Mouse (Mus musculus) limb, embryonic 12.5 days (tissue): ENCODE measurements at regions not wholly inside any gene's neighbourhood (a gene's known extent, or its start where the extent isn't known, plus 50 kb on each side); places are given as distances from the start of the nearest gene placed in this dataset. TPM values are rescaled to one million over a fixed set of nuclear protein-coding genes. Genes with fewer than 3 reads are reported as not detected.
A peak's percentile ranks its signal among the peaks of the same experiment; 100 is the strongest.

Experiments used
- ATAC-seq: fragments of 200-750 bp; cut with Nextera tagmentation; 2 replicates; pipeline ENCODE4 v1.8.0; 2017; ENCODE audit warnings: low read depth, moderate TSS enrichment; ENCODE audit not compliant: insufficient number of reproducible peaks, insufficient read depth, low FRiP score, low TSS enrichment
- H3K27ac ChIP-seq: fragments of 300-500 bp; sonication (generic); 2 replicates; pipeline ENCODE4 v1.5.1; 2016; ENCODE audit warnings: mild to moderate bottlenecking, moderate library complexity
- H3K27me3 ChIP-seq: fragments of 300-500 bp; sonication (generic); 2 replicates; pipeline ENCODE4 v1.6.1; 2016; ENCODE audit warnings: mild to moderate bottlenecking, moderate library complexity
- H3K36me3 ChIP-seq: fragments of 300-500 bp; sonication (generic); 2 replicates; pipeline ENCODE4 v1.6.1; 2016; ENCODE audit warnings: mild to moderate bottlenecking, moderate library complexity
- H3K4me1 ChIP-seq: fragments of 300-500 bp; sonication (generic); replicated peaks from 2 replicates; pipeline ENCODE4 v1.6.1; 2016
- H3K4me2 ChIP-seq: fragments of 300-500 bp; sonication (generic); 2 replicates; pipeline ENCODE4 v1.6.1; 2016; ENCODE audit warnings: mild to moderate bottlenecking, moderate library complexity
- H3K4me3 ChIP-seq: fragments of 300-500 bp; sonication (generic); replicated peaks from 2 replicates; pipeline ENCODE4 v1.5.1; 2016; ENCODE audit warnings: mild to moderate bottlenecking
- H3K9ac ChIP-seq: fragments of 300-500 bp; sonication (generic); replicated peaks from 2 replicates; pipeline ENCODE4 v1.6.1; 2016; ENCODE audit warnings: mild to moderate bottlenecking, moderate library complexity
- H3K9me3 ChIP-seq: fragments of 300-500 bp; sonication (generic); 2 replicates; pipeline ENCODE4 v1.6.1; 2016; ENCODE audit warnings: mild to moderate bottlenecking, moderate library complexity
- WGBS: fragments of 180-500 bp; shearing (Covaris S2); methylation state at CpG from one replicate; pipeline ENCODE4 v1.1.7; 2016; 5-methylcytosine and 5-hydroxymethylcytosine counted together
- microRNA-seq: library from miRNA; unstranded; fragments of <30 nt; microRNA quantifications from one replicate; pipeline ENCODE4, GENCODE M21; 2017

DNA sequence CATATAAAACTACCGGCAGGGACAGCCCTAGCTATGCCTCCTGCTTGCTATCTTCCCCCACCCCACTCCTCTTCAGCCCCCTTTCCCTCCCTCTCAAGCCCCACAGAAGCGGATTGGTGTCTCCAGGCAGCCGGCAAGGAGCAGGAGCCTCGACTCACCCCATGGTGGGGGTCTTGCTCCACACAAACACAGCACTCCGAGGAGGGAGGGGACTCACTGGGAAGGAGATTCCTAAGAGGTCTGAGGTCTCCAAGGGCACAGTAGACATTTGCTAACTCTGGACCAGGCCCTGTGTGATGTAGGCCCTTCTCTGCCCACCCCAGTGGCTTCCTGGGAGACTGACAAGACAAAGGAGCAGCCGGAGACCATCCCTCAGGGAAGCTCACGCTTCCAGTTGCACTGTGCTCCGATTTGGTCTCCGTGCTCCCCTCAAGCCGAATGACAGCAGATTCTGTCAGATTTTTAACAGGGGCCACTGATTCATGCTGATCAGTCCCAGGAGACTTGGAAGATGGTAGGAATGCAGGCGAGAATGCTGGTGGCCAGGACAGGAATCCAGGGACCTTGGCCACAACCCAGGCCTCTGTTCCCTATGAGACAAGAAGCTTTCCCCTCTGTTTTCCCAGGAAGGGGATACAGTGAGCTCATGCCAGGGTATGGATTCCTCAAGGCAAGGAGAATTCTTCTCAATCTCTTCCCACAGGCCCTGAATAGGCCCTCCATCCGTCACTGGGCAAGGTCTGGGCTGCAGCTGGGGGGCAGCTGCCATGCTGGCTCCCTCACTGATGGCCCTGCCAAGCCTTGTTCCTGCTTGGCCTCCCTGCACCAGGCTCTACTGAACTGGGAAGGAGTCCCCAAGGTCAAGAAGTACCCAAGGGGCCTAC lies 55.2 kb upstream of the Dlk1 start:
- Histone ChIP-seq H3K27me3 (peaks cover 27% of the 10 kb centered on the region), H3K36me3 (no peaks in the 10 kb centered on the region), H3K27ac (no peak overlapping the region), H3K9me3 (no peaks in the 10 kb centered on the region), H3K9ac (0 out of 2 replicates have a peak overlapping the region, but pooled peaks have one; percentile 12), H3K4me1 (peaks cover 54% of the 10 kb centered on the region), H3K4me3 (no peak overlapping the region), H3K4me2 (no peak overlapping the region)
- ATAC-seq, result no peak
- WGBS, result 59% methylated on average over 12 of the region's 12 CpGs

DNA sequence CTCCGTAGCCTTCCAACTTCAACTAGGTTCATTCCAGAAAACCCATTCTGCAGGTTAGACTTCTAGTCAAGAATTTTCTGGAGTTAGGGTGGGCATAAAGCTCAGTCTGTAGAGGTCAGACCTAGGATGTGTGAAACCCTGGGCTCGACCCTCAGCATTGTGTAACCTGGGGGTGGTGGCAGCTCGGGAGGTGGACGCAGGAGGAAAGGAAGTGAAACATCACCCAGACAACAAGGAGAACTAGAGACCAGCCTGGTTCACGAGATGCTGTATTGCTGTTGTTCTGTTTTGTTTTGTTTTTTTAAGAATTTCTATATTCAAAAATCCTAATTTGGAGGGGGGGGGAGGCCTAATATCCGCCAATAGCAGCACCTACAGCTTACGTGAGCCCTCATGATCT lies 54.1 kb upstream of the Dlk1 start:
- no peak overlapping the region for H3K27ac ChIP-seq
- peaks cover 17% of the 10 kb centered on the region for H3K27me3 ChIP-seq
- ATAC-seq, result no peak
- H3K4me2 ChIP-seq, result no peak overlapping the region
- no peak overlapping the region for H3K4me3 ChIP-seq
- H3K4me1 ChIP-seq, result peaks cover 59% of the 10 kb centered on the region
- H3K36me3 ChIP-seq, result no peaks in the 10 kb centered on the region
- no peak overlapping the region for H3K9ac ChIP-seq
- WGBS, result 83% methylated on average over 7 of the region's 7 CpGs
- H3K9me3 ChIP-seq, result no peaks in the 10 kb centered on the region

DNA sequence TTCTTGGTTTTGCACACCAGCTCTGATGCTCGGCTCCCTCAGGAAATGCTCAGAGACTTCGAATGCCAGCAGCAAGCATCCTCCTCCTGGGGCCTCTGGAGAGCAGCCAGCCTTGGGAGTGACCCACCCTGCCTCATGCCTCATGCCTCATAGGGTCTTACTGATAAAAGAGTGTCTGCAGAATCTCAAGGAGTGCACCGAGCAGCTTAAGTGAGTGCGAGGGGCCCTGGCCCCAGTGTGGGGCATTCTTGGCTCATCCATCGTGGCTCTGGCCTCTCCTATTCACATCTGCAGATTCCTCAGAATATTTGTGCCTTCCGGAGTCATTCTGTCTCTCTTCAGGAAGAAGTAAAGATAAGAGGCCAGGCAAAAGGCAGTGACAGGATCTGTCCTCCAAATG lies 53.7 kb upstream of the Dlk1 start:
- no peaks in the 10 kb centered on the region for H3K9me3 ChIP-seq
- no peaks in the 10 kb centered on the region for H3K36me3 ChIP-seq
- H3K4me1 ChIP-seq, result peaks cover 58% of the 10 kb centered on the region
- ATAC-seq, result no peak
- peaks cover 16% of the 10 kb centered on the region for H3K27me3 ChIP-seq
- H3K4me2 ChIP-seq, result no peak overlapping the region
- no peak overlapping the region for H3K4me3 ChIP-seq
- no peak overlapping the region for H3K9ac ChIP-seq
- 15% methylated on average over 6 of the region's 6 CpGs for WGBS
- H3K27ac ChIP-seq, result no peak overlapping the region

DNA sequence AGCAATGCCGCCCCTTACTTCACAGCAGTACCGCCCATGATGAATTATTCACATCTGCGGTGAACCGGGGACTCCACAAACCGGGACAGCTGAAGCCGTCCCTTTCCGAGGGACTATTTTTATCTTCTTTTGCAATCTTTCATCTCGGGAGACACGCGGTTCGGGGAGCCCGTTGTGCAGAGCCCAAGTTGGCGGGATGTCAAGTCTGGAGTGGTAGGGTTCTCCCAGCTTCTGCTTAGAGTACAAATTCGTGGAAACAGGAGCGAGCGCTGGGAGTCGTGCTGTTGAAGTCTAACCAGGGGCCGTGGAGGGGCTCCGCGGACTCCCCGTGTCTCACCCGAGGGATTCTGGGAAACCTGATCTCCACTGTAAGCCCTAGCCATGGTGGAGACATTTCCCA lies 53.0 kb upstream of the Dlk1 start:
- no peak overlapping the region for H3K4me3 ChIP-seq

DNA sequence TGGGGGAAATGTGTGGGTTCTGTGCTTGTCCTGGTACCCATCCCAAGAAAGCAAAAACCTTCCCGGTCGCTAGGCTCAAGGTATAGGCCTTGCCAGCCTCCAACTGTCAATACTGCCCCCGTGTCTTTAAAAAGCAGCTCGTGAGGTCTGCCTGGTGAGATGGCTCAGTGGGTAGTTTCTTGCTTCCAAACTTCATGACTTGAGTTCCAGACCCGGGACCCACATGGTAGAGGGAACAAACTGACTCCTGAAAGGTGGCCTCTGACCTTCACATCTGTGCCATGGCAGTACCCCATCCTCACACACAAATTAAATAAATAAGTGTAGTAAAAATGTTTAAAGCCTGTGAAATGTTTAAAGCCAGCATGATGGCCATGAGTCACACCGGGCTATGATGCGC lies 52.6 kb upstream of the Dlk1 start:
- Histone ChIP-seq H3K9ac (no peak overlapping the region), H3K36me3 (no peaks in the 10 kb centered on the region), H3K27me3 (peaks cover 17% of the 10 kb centered on the region), H3K4me1 (peaks cover 53% of the 10 kb centered on the region), H3K27ac (no peak overlapping the region), H3K4me2 (peak overlapping the region; percentile 26; the same call in 1 of the 2 replicates), H3K9me3 (no peaks in the 10 kb centered on the region), H3K4me3 (no peak overlapping the region)
- 67% methylated on average over 7 of the region's 7 CpGs for WGBS
- ATAC-seq, result no peak

More for the DNA sequence above, 53.0 kb upstream of the Dlk1 start:
- WGBS, result 26% methylated on average over 22 of the region's 22 CpGs
- H3K9me3 ChIP-seq, result no peaks in the 10 kb centered on the region
- H3K4me2 ChIP-seq, result peak overlapping the region; percentile 26
- no peak for ATAC-seq
- H3K36me3 ChIP-seq, result no peaks in the 10 kb centered on the region
- H3K27ac ChIP-seq, result no peak overlapping the region
- no peak overlapping the region for H3K9ac ChIP-seq
- peaks cover 52% of the 10 kb centered on the region for H3K4me1 ChIP-seq
- peaks cover 16% of the 10 kb centered on the region for H3K27me3 ChIP-seq

DNA sequence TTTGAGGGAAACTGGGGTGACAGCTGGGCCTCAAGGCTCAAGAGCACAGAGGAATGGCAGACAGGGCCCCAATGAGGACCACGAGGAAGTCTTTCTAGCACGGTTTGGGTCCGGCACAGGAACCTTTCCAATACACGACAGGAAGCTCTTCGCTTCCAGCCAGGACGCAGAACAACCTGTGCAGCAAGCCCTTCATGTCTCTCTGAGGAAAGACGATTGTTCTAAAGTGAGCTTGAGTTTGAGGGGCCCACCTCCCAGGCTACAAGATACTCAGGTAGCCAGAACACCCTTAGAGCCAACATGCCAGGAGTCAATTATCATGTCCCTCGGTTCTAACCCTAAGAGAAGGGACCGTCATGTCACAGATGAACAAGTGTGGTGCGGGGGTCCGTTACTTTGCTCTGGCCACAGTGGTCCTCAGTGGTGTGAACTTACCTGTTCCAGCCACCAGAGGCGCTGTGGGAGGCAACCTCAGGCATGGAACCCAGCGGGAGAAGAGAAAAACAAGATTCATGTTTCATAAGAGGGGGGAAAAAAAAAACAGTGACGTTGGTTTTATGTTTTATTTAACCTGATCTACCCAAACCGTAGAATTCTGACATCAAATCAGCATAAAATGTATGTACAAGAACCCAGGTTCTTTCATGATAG lies 51.6 kb upstream of the Dlk1 start:
- no peak overlapping the region for H3K4me3 ChIP-seq
- no peaks in the 10 kb centered on the region for H3K9me3 ChIP-seq
- H3K4me1 ChIP-seq, result peaks cover 58% of the 10 kb centered on the region
- no peaks in the 10 kb centered on the region for H3K36me3 ChIP-seq
- H3K27me3 ChIP-seq, result peaks cover 21% of the 10 kb centered on the region
- H3K27ac ChIP-seq, result no peak overlapping the region
- H3K9ac ChIP-seq, result 0 out of 2 replicates have a peak overlapping the region, but pooled peaks have one; percentile 13
- WGBS, result 58% methylated on average over 15 of the region's 15 CpGs
- ATAC-seq, result no peak
- H3K4me2 ChIP-seq, result no peak overlapping the region

DNA sequence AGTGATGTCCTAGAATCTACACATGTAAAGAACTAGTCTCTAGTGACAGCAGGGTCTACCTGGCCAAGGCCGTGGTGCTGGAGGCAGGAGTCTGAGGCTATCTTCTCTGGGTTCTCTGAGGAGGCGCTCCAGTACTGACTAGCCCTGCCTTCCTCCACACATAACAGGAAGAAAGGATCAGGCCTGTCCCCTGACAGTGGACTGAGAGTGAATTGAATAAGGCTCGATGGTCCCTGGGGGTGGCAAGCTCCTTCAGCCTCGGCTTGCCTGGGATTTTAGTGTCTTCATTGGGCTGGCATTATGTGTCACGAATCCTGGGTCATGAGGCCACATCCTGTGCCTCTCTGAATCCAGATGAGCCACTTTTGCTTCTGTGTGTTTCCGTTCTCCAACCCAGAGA lies 50.9 kb upstream of the Dlk1 start:
- H3K4me3 ChIP-seq, result no peak overlapping the region
- H3K9me3 ChIP-seq, result no peaks in the 10 kb centered on the region
- H3K27me3 ChIP-seq, result peaks cover 21% of the 10 kb centered on the region
- ATAC-seq, result no peak
- H3K4me1 ChIP-seq, result peaks cover 60% of the 10 kb centered on the region
- no peaks in the 10 kb centered on the region for H3K36me3 ChIP-seq
- H3K27ac ChIP-seq, result peak overlapping the region; percentile 75
- H3K9ac ChIP-seq, result no peak overlapping the region
- no peak overlapping the region for H3K4me2 ChIP-seq
- WGBS, result 70% methylated on average over 6 of the region's 6 CpGs

DNA sequence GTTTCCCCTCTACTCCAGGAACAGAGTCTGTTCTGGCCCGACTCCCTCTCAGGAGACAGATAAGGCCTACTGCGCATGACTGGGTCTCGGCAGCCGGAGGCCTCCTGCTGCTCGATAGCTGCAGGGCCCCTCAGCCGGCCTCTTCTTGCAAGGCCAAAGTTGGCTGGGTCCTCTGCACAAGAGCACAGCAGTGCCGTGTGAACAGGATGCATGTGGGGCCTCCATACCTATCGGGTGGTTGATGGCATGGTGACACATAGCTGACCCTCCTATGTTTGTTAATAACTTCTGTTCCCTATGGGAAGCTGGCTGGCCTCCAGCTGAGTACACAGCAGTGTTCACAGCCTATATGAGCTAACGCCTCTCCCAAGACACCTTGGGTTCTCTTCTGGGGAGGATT lies 50.4 kb upstream of the Dlk1 start:
- Histone ChIP-seq H3K4me3 (no peak overlapping the region), H3K4me1 (peaks cover 63% of the 10 kb centered on the region), H3K9me3 (no peaks in the 10 kb centered on the region), H3K36me3 (no peaks in the 10 kb centered on the region), H3K4me2 (no peak overlapping the region), H3K27me3 (peaks cover 21% of the 10 kb centered on the region), H3K9ac (no peak overlapping the region), H3K27ac (peak overlapping the region; percentile 75)
- 35% methylated on average over 9 of the region's 9 CpGs for WGBS
- 0 out of 2 replicates have a peak, but pooled peaks have one; percentile 12 for ATAC-seq

Small RNA genes lying in the stretch of these regions (microRNA-seq; reads per million reads assigned to microRNA genes)
- not detected for gene Gm22234
- gene Gm25297, result not detected
